Mouse (Mus musculus) stomach, embryonic 14.5 days (tissue): ENCODE measurements at regions not wholly inside any gene's neighbourhood (a gene's known extent, or its start where the extent isn't known, plus 50 kb on each side); places are given as distances from the start of the nearest gene placed in this dataset.

ENCODE experiments used
- ATAC-seq: fragments of 200-750 bp; cut with Nextera tagmentation; 2 replicates; pipeline ENCODE4 v1.8.0; 2017; ENCODE audit warnings: low read depth, moderate TSS enrichment; ENCODE audit not compliant: insufficient number of reproducible peaks, insufficient read depth, low FRiP score
- H3K27ac ChIP-seq: fragments of 300-500 bp; sonication (generic); 2 replicates; pipeline ENCODE4 v1.5.1; 2014; ENCODE audit warnings: mild to moderate bottlenecking, low read length, moderate library complexity, mixed read lengths
- H3K27me3 ChIP-seq: fragments of 300-500 bp; sonication (generic); 2 replicates; pipeline ENCODE4 v1.6.1; 2014; ENCODE audit warnings: low read length, control low read depth, mixed read lengths; ENCODE audit not compliant: control insufficient read depth, insufficient read depth
- H3K36me3 ChIP-seq: fragments of 300-500 bp; sonication (generic); 2 replicates; pipeline ENCODE4 v1.6.1; 2014; ENCODE audit warnings: mild to moderate bottlenecking, control low read depth, low read length, moderate library complexity, mixed read lengths; ENCODE audit not compliant: control insufficient read depth, insufficient read depth
- H3K4me1 ChIP-seq: fragments of 300-500 bp; sonication (generic); 2 replicates; pipeline ENCODE4 v1.6.1; 2014; ENCODE audit warnings: low read length, control low read depth, mixed read lengths; ENCODE audit not compliant: control insufficient read depth, insufficient read depth
- H3K4me2 ChIP-seq: fragments of 300-500 bp; sonication (generic); replicated peaks from 2 replicates; pipeline ENCODE4 v1.6.1; 2014; ENCODE audit warnings: low read depth, low read length, control low read depth
- H3K4me3 ChIP-seq: fragments of 300-500 bp; sonication (generic); 2 replicates; pipeline ENCODE4 v1.5.1; 2014; ENCODE audit warnings: low read depth, low read length, control low read depth
- H3K9ac ChIP-seq: fragments of 300-500 bp; sonication (generic); replicated peaks from 2 replicates; pipeline ENCODE4 v1.6.1; 2014; ENCODE audit warnings: low read depth, mild to moderate bottlenecking, control low read depth, low read length, moderate library complexity, mixed read lengths
- H3K9me3 ChIP-seq: fragments of 300-500 bp; sonication (generic); 2 replicates; pipeline ENCODE4 v1.6.1; 2016; ENCODE audit warnings: low read depth, low read length, control low read depth; ENCODE audit not compliant: control insufficient read depth
- WGBS: fragments of 180-500 bp; shearing (Covaris S2); extraction: QIAGEN DNeasy Blood & Tissue Kit; methylation state at CpG from one replicate; pipeline ENCODE4 v1.1.7; 2014; 5-methylcytosine and 5-hydroxymethylcytosine counted together

GRCm38 (mm10) chr12:117410604-117411003, 105.7 kb upstream of the Rapgef5 start:
- H3K4me3 ChIP-seq, result no peak overlapping the region
- H3K9me3 ChIP-seq, result no peaks in the 10 kb centered on the region
- ATAC-seq, result no peak
- no peaks in the 10 kb centered on the region for H3K27me3 ChIP-seq
- no peak overlapping the region for H3K4me2 ChIP-seq
- no peak overlapping the region for H3K27ac ChIP-seq
- 36% methylated on average over 1 of the region's 1 CpGs for WGBS
- H3K36me3 ChIP-seq, result no peaks in the 10 kb centered on the region
- H3K9ac ChIP-seq, result no peak overlapping the region
- peaks cover 4% of the 10 kb centered on the region; the same call in 1 of the 2 replicates for H3K4me1 ChIP-seq

- Histone ChIP-seq H3K27me3 (no peaks in the 10 kb centered on the region), H3K27ac (no peak overlapping the region), H3K9me3 (no peaks in the 10 kb centered on the region), H3K9ac (no peak overlapping the region), H3K4me1 (peaks cover 4% of the 10 kb centered on the region; the same call in 1 of the 2 replicates), H3K36me3 (no peaks in the 10 kb centered on the region), H3K4me3 (no peak overlapping the region), H3K4me2 (no peak overlapping the region)
- 65% methylated on average over 6 of the region's 6 CpGs for WGBS
- no peak for ATAC-seq
Observed at GRCm38 (mm10) chr12:117412257-117412656, 104.0 kb upstream of the Rapgef5 start.

DNA sequence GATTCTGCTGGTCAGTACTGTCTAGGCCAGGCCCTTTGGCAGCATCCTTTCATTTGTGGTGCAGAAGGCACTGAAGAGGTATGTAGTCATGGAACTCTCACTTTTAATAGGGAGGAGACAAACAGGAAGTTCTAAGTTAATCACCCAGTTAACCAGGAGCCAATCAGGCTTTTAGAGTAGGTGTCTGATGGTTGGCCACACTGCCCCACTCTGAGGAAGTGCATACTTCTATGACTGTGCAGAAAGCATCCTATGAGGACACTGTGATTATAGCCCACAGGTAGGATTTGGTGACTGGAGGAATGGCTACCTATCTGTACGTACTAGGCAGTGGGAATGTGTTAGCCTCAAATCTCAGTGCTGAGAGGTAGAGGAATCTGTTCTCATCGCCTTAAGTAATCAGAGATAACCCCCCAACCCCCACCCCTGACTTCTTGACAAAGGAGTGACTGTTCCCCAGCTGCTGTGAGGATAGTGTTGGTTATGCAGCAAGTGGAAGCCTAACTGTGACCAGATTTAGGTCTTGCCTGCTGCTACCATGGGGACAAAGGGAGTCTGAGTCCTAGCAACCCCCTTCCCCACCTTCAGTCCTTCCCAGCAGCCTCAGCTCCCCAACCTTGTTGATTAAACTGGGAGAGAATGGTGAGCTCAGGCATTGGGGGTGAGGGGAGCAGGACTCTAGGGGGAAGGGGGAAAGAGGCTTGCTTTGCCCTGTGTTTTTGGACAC, 103.3 kb upstream of the Rapgef5 start:
- 41% methylated on average over 2 of the region's 2 CpGs for WGBS

GRCm38 (mm10) chr12:117414020-117414419, 102.3 kb upstream of the Rapgef5 start:
- H3K4me1 ChIP-seq, result peaks cover 4% of the 10 kb centered on the region; the same call in 1 of the 2 replicates
- no peak overlapping the region for H3K4me2 ChIP-seq
- no peaks in the 10 kb centered on the region for H3K9me3 ChIP-seq
- no peaks in the 10 kb centered on the region for H3K27me3 ChIP-seq
- 78% methylated on average over 2 of the region's 2 CpGs for WGBS
- H3K9ac ChIP-seq, result no peak overlapping the region
- H3K4me3 ChIP-seq, result no peak overlapping the region
- no peak overlapping the region for H3K27ac ChIP-seq
- H3K36me3 ChIP-seq, result no peaks in the 10 kb centered on the region
- ATAC-seq, result peak; percentile 15; the same call in 1 of the 2 replicates

More for the DNA sequence above, 103.3 kb upstream of the Rapgef5 start:
- no peak for ATAC-seq
- H3K27me3 ChIP-seq, result no peaks in the 10 kb centered on the region
- no peak overlapping the region for H3K4me2 ChIP-seq
- H3K9ac ChIP-seq, result no peak overlapping the region
- peaks cover 4% of the 10 kb centered on the region; the same call in 1 of the 2 replicates for H3K4me1 ChIP-seq
- H3K27ac ChIP-seq, result no peak overlapping the region
- H3K36me3 ChIP-seq, result no peaks in the 10 kb centered on the region
- no peak overlapping the region for H3K4me3 ChIP-seq
- H3K9me3 ChIP-seq, result no peaks in the 10 kb centered on the region

DNA sequence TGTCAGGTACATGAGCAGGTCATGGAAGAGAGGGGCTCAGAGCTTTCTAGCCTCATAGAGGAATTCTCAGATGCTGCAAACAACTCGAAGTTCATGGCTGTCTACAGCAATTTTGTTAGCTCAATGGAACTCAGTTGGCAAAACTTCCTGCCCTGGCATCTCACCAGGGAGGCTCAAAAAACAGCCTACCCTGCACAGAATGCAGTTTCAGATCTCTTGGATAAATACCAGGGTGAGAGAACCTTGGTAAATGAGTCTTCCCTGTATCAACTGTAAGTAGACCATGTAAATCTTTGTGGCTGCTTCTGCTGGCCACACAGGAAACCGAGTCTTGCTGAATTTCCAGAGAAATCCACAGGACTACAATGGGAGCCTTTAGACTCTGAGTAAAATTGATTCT, 101.1 kb upstream of the Rapgef5 start:
- H3K9ac ChIP-seq, result no peak overlapping the region
- WGBS, result 79% methylated on average over 2 of the region's 2 CpGs
- no peak overlapping the region for H3K27ac ChIP-seq
- H3K4me1 ChIP-seq, result peaks cover 4% of the 10 kb centered on the region; the same call in 1 of the 2 replicates
- no peaks in the 10 kb centered on the region for H3K36me3 ChIP-seq
- ATAC-seq, result no peak
- no peaks in the 10 kb centered on the region for H3K27me3 ChIP-seq
- no peak overlapping the region for H3K4me3 ChIP-seq
- no peaks in the 10 kb centered on the region for H3K9me3 ChIP-seq
- no peak overlapping the region for H3K4me2 ChIP-seq

GRCm38 (mm10) chr12:117417991-117418390, 98.3 kb upstream of the Rapgef5 start:
- no peaks in the 10 kb centered on the region for H3K9me3 ChIP-seq
- H3K4me1 ChIP-seq, result peaks cover 2% of the 10 kb centered on the region; the same call in 1 of the 2 replicates
- H3K27ac ChIP-seq, result no peak overlapping the region
- H3K27me3 ChIP-seq, result no peaks in the 10 kb centered on the region
- no peaks in the 10 kb centered on the region for H3K36me3 ChIP-seq
- no peak for ATAC-seq
- H3K9ac ChIP-seq, result no peak overlapping the region
- no peak overlapping the region for H3K4me3 ChIP-seq
- H3K4me2 ChIP-seq, result no peak overlapping the region
- WGBS, result 86% methylated on average over 4 of the region's 4 CpGs

DNA sequence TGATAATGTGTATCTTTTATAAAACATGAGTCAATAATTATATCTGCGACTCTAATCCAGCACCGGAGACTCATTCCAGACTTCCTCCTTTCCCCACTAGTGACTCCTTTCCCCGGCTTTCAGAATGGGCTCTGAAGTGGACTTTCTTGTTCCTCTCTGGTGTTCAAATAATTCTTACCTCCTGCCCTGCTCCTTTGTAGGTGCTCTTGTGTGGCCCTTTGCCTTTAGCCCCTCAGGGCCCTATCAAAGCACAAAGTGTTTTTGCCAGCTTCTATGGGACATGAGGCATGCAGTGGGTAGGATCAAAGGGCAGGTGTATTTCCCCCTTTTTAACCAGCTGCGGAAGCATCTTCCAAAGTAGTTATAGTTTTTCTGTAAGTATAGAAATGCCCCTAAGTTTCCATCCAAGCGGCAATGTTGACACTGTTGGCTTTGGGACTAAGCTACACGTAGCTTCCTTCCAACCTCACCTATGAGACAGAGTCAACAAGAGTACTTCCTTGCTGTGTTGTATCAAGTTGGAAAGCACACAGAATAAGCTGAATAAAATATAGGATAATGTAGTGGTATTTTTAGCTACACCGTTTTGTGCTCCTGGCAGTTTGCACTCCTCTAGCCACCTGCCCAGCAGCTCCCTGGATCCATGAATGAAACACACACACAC, 93.8 kb upstream of the Rapgef5 start:
- Histone ChIP-seq H3K27me3 (no peaks in the 10 kb centered on the region), H3K4me3 (no peak overlapping the region), H3K36me3 (no peaks in the 10 kb centered on the region), H3K4me1 (no peaks in the 10 kb centered on the region), H3K9ac (no peak overlapping the region), H3K9me3 (no peaks in the 10 kb centered on the region), H3K4me2 (no peak overlapping the region), H3K27ac (no peak overlapping the region)
- ATAC-seq, result no peak
- WGBS, result 83% methylated on average over 7 of the region's 7 CpGs

GRCm38 (mm10) chr12:117425363-117426031, 90.8 kb upstream of the Rapgef5 start:
- peak; percentile 53; the same call in 1 of the 2 replicates for ATAC-seq

More at GRCm38 (mm10) chr12:117425363-117426031, 90.8 kb upstream of the Rapgef5 start:
- Histone ChIP-seq H3K36me3 (no peaks in the 10 kb centered on the region), H3K27ac (no peak overlapping the region), H3K4me1 (no peaks in the 10 kb centered on the region), H3K9me3 (no peaks in the 10 kb centered on the region), H3K4me3 (no peak overlapping the region), H3K9ac (no peak overlapping the region), H3K27me3 (no peaks in the 10 kb centered on the region), H3K4me2 (no peak overlapping the region)
- 59% methylated on average over 9 of the region's 9 CpGs for WGBS
